Mouse (Mus musculus) liver, embryonic 14.5 days (tissue): Measurements from ENCODE around the gene Cdc37.

Source experiments
- CTCF ChIP-seq: IDR thresholded peaks from 2 replicates; pipeline ENCODE4 v1.5.1; 2016; ENCODE audit warnings: antibody characterized with exemption, low read depth, control low read depth
- EP300 ChIP-seq: IDR thresholded peaks from 2 replicates; pipeline ENCODE4 v1.6.1; 2016; ENCODE audit warnings: antibody characterized with exemption, low read depth

GRCm38 (mm10) chr9:21164072-21164471 is 14.3 kb upstream of the Cdc37 start:
- TF ChIP-seq CTCF, result no peak
- TF ChIP-seq EP300, result no peak
